Mouse (Mus musculus): ENCODE results near the gene Opa1. TPM values are rescaled to one million over a fixed set of nuclear protein-coding genes. Genes with fewer than 3 reads are reported as not detected.
A peak's percentile ranks its signal among the peaks of the same experiment; 100 is the strongest.

The Opa1 gene
- polyA plus RNA-seq, 1 experiment from 2014 or later = 37.2 TPM

DNA sequence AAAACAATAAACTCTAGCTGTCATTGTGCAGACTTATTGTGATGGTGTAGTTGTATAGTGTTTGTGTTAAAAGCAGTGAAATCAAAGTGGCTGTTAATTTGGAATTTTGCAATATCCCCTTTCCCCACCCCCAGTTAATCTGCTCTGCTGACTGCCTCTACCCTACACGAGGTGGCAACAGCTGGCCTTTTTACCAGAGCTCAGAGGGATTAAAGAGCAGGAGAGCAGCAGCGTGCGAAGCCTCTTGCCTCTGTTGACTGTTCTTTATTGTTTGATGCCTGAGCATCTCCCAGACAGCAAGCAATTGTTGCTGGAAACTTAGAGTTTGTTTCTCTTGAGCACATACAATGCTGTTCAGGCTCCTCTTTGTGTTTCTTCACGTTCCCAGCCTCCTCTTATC is 56.6 kb downstream of the Opa1 start:
- no peaks in the 10 kb centered on the region for H3K27me3 ChIP-seq (replicated peaks; ENCODE audit: control insufficient read depth, insufficient read depth, low read length)
- WGBS = 43% methylated on average over 4 of the region's 4 CpGs
- no peaks in the 10 kb centered on the region for H3K4me1 ChIP-seq (ENCODE audit: control insufficient read depth, insufficient read depth, low read length)
- H3K36me3 ChIP-seq (ENCODE audit: control insufficient read depth, insufficient read depth, low read length) = peaks cover 3% of the 10 kb centered on the region; the same call in 1 of the 2 replicates
- no peak overlapping the region for H3K9ac ChIP-seq (ENCODE audit: low read depth, low read length)
- H3K4me2 ChIP-seq (ENCODE audit: low read depth, low read length) = no peak overlapping the region
- H3K4me3 ChIP-seq (ENCODE audit: low read length) = no peak overlapping the region
- no peak overlapping the region for H3K27ac ChIP-seq (ENCODE audit: low read length)
- ATAC-seq = no peak
- H3K9me3 ChIP-seq (ENCODE audit: control insufficient read depth, low read length) = no peaks in the 10 kb centered on the region

GRCm38 (mm10) chr16:29642376-29642775 is 63.2 kb downstream of the Opa1 start:
- no peak overlapping the region for H3K4me3 ChIP-seq (ENCODE audit: low read length)
- no peaks in the 10 kb centered on the region for H3K9me3 ChIP-seq (ENCODE audit: control insufficient read depth, low read length)
- H3K27me3 ChIP-seq (replicated peaks; ENCODE audit: control insufficient read depth, insufficient read depth, low read length) = no peaks in the 10 kb centered on the region
- no peak overlapping the region for H3K4me2 ChIP-seq (ENCODE audit: low read depth, low read length)
- no peaks in the 10 kb centered on the region for H3K36me3 ChIP-seq (ENCODE audit: control insufficient read depth, insufficient read depth, low read length)
- no peak overlapping the region for H3K9ac ChIP-seq (ENCODE audit: low read depth, low read length)
- no peak overlapping the region for H3K27ac ChIP-seq (ENCODE audit: low read length)
- no peaks in the 10 kb centered on the region for H3K4me1 ChIP-seq (ENCODE audit: control insufficient read depth, insufficient read depth, low read length)
- WGBS = 33% methylated on average over 1 of the region's 1 CpGs
- ATAC-seq = no peak

- H3K9me3 ChIP-seq (ENCODE audit: control insufficient read depth, low read length) = no peaks in the 10 kb centered on the region
- H3K4me3 ChIP-seq (ENCODE audit: low read length) = no peak overlapping the region
- no peak overlapping the region for H3K9ac ChIP-seq (ENCODE audit: low read depth, low read length)
- no peak overlapping the region for H3K4me2 ChIP-seq (ENCODE audit: low read depth, low read length)
- no peaks in the 10 kb centered on the region for H3K27me3 ChIP-seq (replicated peaks; ENCODE audit: control insufficient read depth, insufficient read depth, low read length)
- H3K36me3 ChIP-seq (ENCODE audit: control insufficient read depth, insufficient read depth, low read length) = no peaks in the 10 kb centered on the region
- H3K27ac ChIP-seq (ENCODE audit: low read length) = no peak overlapping the region
- no peak for ATAC-seq
- WGBS = 85% methylated on average over 3 of the region's 3 CpGs
- no peaks in the 10 kb centered on the region for H3K4me1 ChIP-seq (ENCODE audit: control insufficient read depth, insufficient read depth, low read length)
These were observed 65.7 kb downstream of the Opa1 start for GRCm38 (mm10) chr16:29644871-29645270.

DNA sequence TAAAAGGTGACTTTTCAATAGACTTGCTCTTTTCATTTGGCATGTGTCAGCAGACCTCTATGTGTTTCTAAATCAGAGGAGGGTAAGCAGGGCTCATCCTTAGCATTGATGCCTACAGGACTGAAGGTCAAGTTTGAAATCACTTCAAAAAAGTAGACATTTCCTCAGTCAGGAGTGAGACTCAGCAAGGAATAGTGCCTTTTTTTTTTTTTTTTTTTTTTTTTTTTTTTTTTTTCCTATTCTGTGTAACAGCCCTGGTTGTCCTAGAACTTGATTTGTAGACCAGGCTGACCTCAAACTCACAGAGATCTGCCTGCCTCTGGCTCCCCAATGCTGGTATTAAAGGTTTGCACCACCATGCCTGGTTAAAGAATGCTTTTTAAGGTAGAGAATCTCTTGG is 67.1 kb downstream of the Opa1 start:
- Histone ChIP-seq H3K4me3 (ENCODE audit: low read length) (no peak overlapping the region), H3K27me3 (replicated peaks; ENCODE audit: control insufficient read depth, insufficient read depth, low read length) (no peaks in the 10 kb centered on the region), H3K9ac (ENCODE audit: low read depth, low read length) (no peak overlapping the region), H3K27ac (ENCODE audit: low read length) (no peak overlapping the region), H3K4me1 (ENCODE audit: control insufficient read depth, insufficient read depth, low read length) (no peaks in the 10 kb centered on the region), H3K36me3 (ENCODE audit: control insufficient read depth, insufficient read depth, low read length) (no peaks in the 10 kb centered on the region), H3K9me3 (ENCODE audit: control insufficient read depth, low read length) (no peaks in the 10 kb centered on the region), H3K4me2 (ENCODE audit: low read depth, low read length) (no peak overlapping the region)
- ATAC-seq = no peak

DNA sequence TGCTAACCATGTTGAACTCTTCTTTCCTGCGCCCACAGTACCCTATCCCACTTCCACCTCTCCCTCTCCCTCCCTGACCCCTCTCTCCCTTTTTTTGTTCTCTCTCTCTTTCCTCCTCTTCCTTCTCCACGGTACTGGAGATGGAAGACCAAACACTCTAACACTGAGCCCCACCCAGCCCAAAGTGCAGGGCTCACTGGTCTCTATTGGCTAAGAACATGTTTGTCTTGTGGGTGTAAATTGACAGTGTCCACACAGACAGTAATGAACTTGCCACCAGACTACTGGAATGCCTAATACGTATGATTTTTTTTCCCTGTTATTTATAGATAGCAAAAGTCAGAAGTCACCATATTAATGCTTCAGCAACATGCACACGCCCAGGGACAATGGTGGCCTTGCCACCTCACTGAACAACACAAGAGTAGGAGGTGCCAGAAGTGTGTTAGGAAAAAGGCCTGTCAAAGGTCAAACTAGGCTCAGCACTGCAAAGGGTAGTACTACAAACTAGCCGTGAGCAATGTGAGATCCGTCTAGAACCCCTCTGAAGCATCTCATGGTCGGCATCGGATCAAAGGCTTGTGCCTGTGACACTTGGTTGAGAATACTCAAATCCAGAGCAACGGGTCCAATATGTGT is 77.2 kb downstream of the Opa1 start:
- H3K27ac ChIP-seq (ENCODE audit: low read length) = peak overlapping the region; percentile 56
- no peaks in the 10 kb centered on the region for H3K9me3 ChIP-seq (ENCODE audit: control insufficient read depth, low read length)
- H3K4me1 ChIP-seq (ENCODE audit: control insufficient read depth, insufficient read depth, low read length) = peaks cover 13% of the 10 kb centered on the region; the same call in 1 of the 2 replicates
- no peak overlapping the region for H3K4me2 ChIP-seq (ENCODE audit: low read depth, low read length)
- ATAC-seq = peak; percentile 96
- H3K9ac ChIP-seq (ENCODE audit: low read depth, low read length) = no peak overlapping the region
- 62% methylated on average over 9 of the region's 9 CpGs for WGBS
- no peak overlapping the region for H3K4me3 ChIP-seq (ENCODE audit: low read length)
- no peaks in the 10 kb centered on the region for H3K27me3 ChIP-seq (replicated peaks; ENCODE audit: control insufficient read depth, insufficient read depth, low read length)
- no peaks in the 10 kb centered on the region for H3K36me3 ChIP-seq (ENCODE audit: control insufficient read depth, insufficient read depth, low read length)

GRCm38 (mm10) chr16:29656901-29657300 is 77.8 kb downstream of the Opa1 start:
- no peak for ATAC-seq
- H3K36me3 ChIP-seq (ENCODE audit: control insufficient read depth, insufficient read depth, low read length) = no peaks in the 10 kb centered on the region
- 0 out of 2 replicates have a peak overlapping the region, but pooled peaks have one; percentile 56 for H3K27ac ChIP-seq (ENCODE audit: low read length)
- H3K9me3 ChIP-seq (ENCODE audit: control insufficient read depth, low read length) = no peaks in the 10 kb centered on the region
- no peak overlapping the region for H3K4me2 ChIP-seq (ENCODE audit: low read depth, low read length)
- peaks cover 13% of the 10 kb centered on the region; the same call in 1 of the 2 replicates for H3K4me1 ChIP-seq (ENCODE audit: control insufficient read depth, insufficient read depth, low read length)
- no peaks in the 10 kb centered on the region for H3K27me3 ChIP-seq (replicated peaks; ENCODE audit: control insufficient read depth, insufficient read depth, low read length)
- H3K4me3 ChIP-seq (ENCODE audit: low read length) = no peak overlapping the region
- H3K9ac ChIP-seq (ENCODE audit: low read depth, low read length) = no peak overlapping the region
- 67% methylated on average over 10 of the region's 10 CpGs for WGBS

DNA sequence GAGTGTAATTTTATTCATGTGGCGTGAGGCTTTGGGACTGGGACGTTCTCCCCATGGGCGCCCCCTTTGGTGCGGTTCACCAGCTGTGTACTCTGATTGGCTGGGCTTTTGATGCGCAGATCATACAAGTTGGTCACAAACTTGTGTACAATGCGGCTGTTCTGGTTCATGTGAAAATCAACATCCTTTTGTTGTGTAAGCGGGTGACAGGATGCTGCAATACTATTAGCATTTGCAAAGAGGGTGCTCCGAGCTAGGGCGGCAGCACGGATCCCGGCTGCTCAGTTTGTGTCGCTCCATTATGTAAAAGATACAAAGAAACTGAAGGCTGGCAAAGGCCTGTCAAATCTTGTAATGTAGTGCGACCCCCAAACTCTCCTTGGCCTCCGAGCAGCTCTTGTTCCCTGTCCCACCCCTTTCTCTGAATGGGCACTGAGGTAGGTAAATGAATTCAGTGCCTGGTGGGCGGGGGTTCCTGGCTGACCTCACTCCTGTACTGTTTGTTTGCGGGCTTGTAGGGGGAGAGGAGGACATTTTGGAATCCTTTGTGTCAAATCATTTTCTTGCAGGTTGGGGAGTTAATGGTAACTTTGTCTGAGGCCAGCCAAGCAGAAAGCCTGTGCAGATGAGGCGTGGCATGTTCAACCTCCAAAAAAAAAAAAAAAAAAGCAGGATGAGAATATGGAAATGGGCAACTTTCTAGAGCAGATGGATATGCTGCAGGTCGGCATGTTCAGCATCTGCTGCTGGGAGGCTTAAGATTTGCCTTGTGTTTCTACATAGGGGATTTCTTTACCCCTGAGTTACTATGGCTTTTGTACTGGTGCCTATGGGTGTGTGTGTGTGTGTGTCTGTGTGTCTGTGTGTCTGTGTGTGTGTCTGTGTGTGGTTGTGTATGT is 78.8 kb downstream of the Opa1 start:
- Histone ChIP-seq H3K4me2 (ENCODE audit: low read depth, low read length) (peak overlapping the region; percentile 17; the same call in 1 of the 2 replicates), H3K9ac (ENCODE audit: low read depth, low read length) (no peak overlapping the region), H3K27ac (ENCODE audit: low read length) (no peak overlapping the region), H3K4me3 (ENCODE audit: low read length) (no peak overlapping the region), H3K27me3 (replicated peaks; ENCODE audit: control insufficient read depth, insufficient read depth, low read length) (no peaks in the 10 kb centered on the region), H3K36me3 (ENCODE audit: control insufficient read depth, insufficient read depth, low read length) (no peaks in the 10 kb centered on the region), H3K9me3 (ENCODE audit: control insufficient read depth, low read length) (no peaks in the 10 kb centered on the region), H3K4me1 (ENCODE audit: control insufficient read depth, insufficient read depth, low read length) (peaks cover 13% of the 10 kb centered on the region; the same call in 1 of the 2 replicates)
- ATAC-seq = no peak
- 27% methylated on average over 18 of the region's 18 CpGs for WGBS

DNA sequence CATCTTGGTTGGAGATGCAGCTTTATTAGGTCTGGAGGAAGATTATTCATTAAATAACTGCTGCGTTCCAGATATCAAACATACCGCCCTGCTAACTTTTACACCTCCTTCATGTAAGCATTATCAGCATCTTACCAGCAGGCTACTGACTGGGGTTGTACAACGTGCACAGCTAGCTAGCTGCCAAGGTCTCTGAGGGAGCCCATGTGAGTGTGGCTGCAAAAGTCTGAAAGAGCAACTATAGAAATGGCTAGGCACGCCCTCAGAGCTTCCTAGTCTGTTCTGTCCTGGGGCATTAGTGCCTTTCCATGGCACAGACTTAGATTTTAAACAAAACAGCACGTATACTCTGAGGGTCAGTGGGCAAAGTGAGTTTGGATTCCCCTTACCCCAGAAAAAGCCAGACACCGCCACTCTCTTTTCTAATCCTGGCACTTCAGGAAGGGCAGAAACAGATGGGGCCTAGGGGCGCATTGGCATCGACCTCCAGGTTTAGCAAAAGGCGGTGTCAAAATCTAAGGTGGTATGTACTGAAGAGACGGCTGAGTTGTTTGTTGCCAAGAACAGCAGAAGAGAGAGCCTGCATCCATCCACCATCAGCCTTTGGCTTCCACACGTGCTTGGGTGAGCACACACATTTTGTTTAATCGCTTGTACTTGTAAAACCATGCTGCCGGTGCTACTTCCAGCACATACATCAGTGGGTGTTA is 80.1 kb downstream of the Opa1 start:
- no peak for ATAC-seq
- Histone ChIP-seq H3K9ac (ENCODE audit: low read depth, low read length) (no peak overlapping the region), H3K27me3 (replicated peaks; ENCODE audit: control insufficient read depth, insufficient read depth, low read length) (no peaks in the 10 kb centered on the region), H3K4me2 (ENCODE audit: low read depth, low read length) (no peak overlapping the region), H3K9me3 (ENCODE audit: control insufficient read depth, low read length) (no peaks in the 10 kb centered on the region), H3K4me1 (ENCODE audit: control insufficient read depth, insufficient read depth, low read length) (peaks cover 13% of the 10 kb centered on the region; the same call in 1 of the 2 replicates), H3K4me3 (ENCODE audit: low read length) (no peak overlapping the region), H3K36me3 (ENCODE audit: control insufficient read depth, insufficient read depth, low read length) (no peaks in the 10 kb centered on the region), H3K27ac (ENCODE audit: low read length) (no peak overlapping the region)
- 82% methylated on average over 13 of the region's 13 CpGs for WGBS
